Mouse (Mus musculus) heart, postnatal 25 days (tissue): ENCODE measurements around the gene Mettl23. TPM values are rescaled to one million over a fixed set of nuclear protein-coding genes. Genes with fewer than 3 reads are reported as not detected.

Experiments
- DNase-seq: peaks from one replicate; pipeline ENCODE4 v3.0.0; 2022; ENCODE audit warnings: low spot score
- intact Hi-C: fragments of 180-260 bp; cut with DNase I; formaldehyde crosslinking; loops from one replicate; pipeline ENCODE4 v1.15.1; 2025
- total RNA-seq, 2 experiments: library from RNA; stranded (reverse); gene quantifications; 2 replicates each; pipeline ENCODE4 v1.2.3; 2021

The Mettl23 gene
- total RNA-seq = 10 to 100 TPM; 36.6 to 39.4 TPM

DNA sequence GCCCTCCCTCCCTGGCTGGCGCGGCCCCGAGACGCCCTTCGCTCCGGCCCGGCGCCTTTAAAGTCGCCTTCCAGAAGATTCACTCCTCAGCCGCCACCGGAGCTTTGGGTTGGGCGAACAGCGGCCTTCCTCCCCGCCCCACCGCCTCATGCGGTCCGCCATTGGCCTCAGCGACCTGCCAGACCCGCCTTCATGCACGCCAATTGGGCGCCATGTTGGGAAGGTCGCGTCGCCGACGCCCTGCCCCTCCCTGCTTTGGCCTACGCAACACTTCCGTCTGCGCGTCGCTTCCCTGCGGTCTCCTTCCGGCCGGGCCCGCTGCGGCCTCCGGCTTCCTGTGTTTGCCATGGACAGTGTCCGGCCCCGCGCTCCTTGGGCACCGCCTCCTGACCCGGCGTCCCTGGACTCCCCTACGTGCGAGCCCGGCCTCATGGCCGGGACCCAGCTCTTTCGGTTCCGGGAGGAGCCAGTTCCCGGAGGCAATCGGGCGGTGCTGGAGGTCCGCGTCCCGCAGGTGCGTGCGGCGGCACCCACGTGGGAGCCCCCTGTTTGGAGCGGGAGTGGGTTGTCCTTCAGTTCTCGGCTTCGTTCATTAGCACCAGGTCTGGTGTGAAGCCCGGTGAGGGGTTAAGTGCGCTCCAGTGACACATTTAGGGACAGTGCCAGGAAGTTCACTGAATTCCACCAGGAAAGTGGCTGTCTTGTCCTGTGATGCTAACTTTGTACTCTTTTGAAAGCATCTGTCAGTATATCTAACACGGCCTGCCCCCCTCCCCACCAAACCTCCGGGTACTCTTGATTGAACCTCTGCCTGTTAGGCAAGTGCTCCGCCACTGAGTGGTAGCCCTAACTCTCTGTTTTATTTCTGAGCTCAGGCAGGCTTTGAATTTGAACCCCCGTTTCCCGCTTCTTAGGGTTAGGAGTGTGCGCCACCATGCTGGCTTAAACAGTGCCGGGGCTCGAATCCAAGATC, at the start of gene Mettl23, which contains the start of gene Jmjd6:
TSS of gene Mettl23 (plus strand) at position 18 of the 973 bp plus-strand sequence.
TSS of gene Jmjd6 (minus strand) at position 189 of the 973 bp plus-strand sequence.
- intact Hi-C loops = no loop called here
- peak; percentile 98 for DNase-seq

DNA sequence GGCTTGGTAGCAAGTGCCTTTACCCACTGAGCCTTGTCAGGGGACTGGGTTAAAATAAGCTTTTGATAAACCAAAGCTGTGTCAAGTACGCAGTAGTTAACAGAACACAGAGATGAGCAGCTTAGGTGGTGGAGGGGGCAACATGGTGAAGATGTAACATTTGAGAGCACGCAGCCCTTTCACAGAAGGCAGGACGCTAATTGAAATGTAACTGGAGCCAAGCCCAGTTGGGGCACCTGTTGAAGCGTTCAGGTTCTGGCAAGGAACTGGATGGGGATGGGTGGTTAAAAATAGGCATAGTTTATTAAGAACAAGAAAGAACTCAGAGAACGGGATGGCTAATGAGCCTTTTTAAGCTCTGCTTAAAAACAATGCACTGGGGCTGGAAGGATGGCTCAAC, 43.7 kb upstream of the Mettl23 start:
- no peak for DNase-seq
- intact Hi-C loops = loop anchor here (5.0 kb wide), 1 partner anchor 102 kb away; no protein-coding TSS in a partner anchor

DNA sequence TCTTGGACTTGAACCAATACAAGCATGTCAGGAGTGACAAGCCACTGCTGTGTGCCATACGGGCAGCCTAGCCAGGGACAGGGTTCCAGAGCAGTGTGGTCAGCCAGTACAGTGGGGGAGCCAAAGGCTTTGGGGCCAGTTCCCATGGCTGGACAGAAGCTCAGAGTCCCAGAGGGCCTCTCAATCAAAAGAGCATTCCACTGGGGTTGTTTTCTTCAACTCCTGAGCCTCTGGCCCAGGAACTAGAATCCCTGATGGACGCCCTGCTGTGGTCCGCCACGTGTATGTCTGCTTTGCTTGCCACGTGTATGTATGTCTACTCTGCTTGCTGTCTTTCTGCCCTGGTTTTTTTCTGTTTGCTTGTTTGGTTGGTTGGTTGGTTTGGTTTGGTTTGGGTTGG, 42.0 kb upstream of the Mettl23 start:
- intact Hi-C loops = loop anchor here (10.0 kb wide), 1 partner anchor 126 kb away; no protein-coding TSS in a partner anchor
- DNase-seq = no peak

- intact Hi-C loops = loop anchor here (10.0 kb wide), 1 partner anchor 128 kb away; no protein-coding TSS in a partner anchor
- DNase-seq = no peak
Measured at GRCm38 (mm10) chr11:116802709-116803108, 40.4 kb upstream of the Mettl23 start.

DNA sequence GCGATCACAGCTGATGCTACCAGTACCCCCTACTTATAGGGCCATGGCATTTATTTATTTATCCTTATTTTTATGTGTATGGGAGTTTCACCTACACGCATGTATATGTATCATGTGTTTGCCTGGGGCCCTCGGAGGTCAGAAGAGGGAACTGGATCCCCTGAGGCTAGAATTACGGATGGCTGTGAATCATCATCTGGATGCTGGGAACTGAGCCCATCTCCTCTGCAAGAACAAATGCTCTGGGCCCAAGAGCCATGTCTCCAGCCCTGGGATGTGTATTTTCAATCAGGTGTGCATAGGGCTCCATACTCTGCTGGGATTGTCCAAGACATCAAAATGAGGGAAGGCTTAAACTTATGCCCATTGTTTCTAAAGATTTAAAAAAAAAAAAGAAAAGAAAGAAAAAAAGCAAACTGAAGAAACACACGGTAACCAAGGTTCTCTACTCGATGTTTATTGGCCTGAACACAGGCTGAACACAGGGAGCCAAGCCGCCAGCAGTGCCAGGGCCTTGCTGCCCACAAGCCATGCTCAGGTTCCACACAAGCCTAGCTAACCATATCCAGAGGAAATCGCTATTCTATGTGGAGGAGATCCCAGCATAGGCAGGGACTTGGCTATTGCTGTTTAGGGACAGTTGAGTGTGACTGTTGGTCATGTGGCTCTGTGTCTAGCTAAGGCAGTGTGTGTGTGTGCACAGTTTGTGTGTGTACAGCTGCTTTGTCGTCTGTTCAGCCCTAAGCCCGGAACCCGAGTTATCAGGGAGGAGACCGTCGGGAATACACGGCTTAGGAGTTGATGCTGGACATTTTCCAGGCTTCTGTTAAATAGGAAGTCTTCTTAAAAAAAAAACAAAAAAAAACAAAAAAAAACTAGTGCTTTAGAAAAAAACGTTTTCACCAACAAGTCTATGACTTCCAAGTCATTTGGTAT, 36.7 kb upstream of the Mettl23 start:
- intact Hi-C loops = loop anchor here (10.0 kb wide), 1 partner anchor 132 kb away; no protein-coding TSS in a partner anchor
- DNase-seq = no peak

GRCm38 (mm10) chr11:116807116-116807515, 36.0 kb upstream of the Mettl23 start:
- DNase-seq = no peak
- intact Hi-C loops = loop anchor here (10.0 kb wide), 1 partner anchor 132 kb away; no protein-coding TSS in a partner anchor

GRCm38 (mm10) chr11:116807526-116807925, 35.6 kb upstream of the Mettl23 start:
- intact Hi-C loops = loop anchor here (10.0 kb wide), 1 partner anchor 133 kb away; no protein-coding TSS in a partner anchor
- no peak for DNase-seq

- intact Hi-C loops = loop anchor here (1.0 to 10.0 kb wide), 2 partner anchors 133 to 165 kb away; no protein-coding TSS in a partner anchor
- peak; percentile 76 for DNase-seq
Measured at GRCm38 (mm10) chr11:116807938-116808606, 35.0 kb upstream of the Mettl23 start.

DNA sequence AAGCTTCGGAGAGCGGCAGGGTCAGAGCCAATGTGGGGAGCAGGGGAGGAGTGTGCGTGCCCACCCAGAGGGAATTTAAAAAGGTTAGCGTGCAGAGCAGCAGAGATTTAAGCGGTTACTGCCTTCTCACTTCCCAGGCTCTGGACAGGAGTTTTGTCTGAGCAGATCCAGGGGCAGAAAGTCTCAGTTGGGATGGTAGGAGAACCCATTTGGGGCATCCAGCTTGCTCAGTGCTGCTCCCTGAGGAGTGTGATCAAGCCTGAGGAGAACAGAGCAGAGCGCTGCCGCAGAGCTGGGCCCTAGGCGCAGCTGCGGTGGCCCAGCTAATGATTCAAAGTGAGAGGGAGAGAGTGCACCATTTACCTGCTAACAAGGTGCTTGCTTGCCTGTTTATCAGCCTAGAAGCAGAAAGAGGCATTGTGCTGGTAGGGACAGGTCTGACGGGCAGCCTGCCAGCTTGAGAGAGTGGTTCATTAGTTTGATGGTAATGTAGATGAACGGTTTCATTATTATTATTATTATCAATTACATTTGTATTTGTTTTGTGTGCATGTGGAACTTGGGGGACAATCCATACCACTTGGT, 34.2 kb upstream of the Mettl23 start:
- intact Hi-C loops = loop anchor here (1.0 to 10.0 kb wide), 2 partner anchors 134 to 166 kb away; no protein-coding TSS in a partner anchor
- DNase-seq = no peak

DNA sequence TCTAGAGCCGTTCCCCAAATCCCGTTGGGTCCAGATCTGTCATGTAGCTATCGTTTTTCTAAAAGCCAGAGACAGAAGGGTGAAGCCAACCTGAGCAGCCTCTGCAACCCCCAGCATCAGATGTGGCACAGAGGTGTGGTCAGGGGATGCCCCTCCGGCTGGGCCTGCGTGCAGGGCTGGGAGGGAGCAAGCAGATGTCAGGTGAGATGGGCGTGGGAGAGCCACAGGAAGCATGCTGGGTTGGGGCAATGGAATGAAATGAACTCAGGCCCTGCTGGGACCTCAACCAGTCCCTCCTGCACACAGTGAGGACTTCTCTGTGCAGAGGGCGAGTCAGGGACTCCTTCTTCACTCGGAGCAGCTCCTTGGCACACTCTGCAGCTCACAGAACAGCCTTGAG, 33.6 kb upstream of the Mettl23 start:
- no peak for DNase-seq
- intact Hi-C loops = loop anchor here (10.0 kb wide), 1 partner anchor 135 kb away; no protein-coding TSS in a partner anchor

- no peak for DNase-seq
Measured at GRCm38 (mm10) chr11:116810528-116810927, 32.5 kb upstream of the Mettl23 start.

DNA sequence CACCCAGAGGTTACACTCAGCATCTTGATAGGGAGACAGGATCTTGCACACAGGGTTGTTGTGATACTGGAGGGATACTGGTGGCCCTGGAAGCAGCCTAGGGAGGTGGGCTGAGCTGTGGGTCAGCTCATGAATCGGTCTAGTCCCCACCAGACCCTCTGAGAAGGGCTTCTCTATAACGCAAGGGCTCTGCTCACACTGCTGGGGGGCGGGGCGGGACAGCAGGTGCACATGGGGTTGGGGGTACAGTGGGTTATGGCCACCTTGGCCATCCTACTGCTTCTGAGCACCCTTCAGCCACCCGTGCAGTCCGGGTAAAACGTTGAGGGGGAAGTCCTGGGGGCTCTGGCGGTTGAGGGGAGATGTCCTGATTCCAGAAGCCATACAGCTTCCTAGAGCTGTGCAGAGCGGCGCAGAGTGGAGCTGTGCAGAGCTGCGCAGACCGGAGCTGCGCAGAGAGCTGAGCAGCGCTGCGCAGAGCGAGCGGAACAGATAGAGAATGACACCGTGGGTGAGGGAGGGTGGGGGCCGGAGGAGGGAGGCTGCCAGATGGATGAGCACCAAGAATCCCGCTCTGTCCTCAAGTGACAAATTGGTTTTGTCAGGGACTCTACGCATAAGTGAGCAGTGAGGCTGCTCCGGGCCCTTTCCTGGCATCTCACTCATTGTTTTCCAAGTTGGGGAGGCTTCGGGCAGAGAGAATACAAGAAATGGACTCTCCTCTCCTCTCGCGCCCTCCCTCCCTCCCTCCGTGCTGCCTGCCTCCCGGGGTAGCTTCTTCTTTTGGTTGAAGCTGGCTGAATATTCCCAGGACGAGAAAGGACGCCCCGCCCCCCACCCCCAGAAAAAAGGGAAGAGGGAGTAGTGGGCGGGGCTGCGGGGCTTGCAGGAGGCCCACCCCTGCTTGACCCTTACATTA, 31.8 kb upstream of the Mettl23 start:
- no peak for DNase-seq
- intact Hi-C loops = no loop called here

More at GRCm38 (mm10) chr11:116810528-116810927, 32.5 kb upstream of the Mettl23 start:
- intact Hi-C loops = no loop called here

- intact Hi-C loops = no loop called here
- no peak for DNase-seq
Measured at GRCm38 (mm10) chr11:116812793-116813529, 30.1 kb upstream of the Mettl23 start.

- intact Hi-C loops = loop anchor here (2.0 kb wide), 1 partner anchor 25 kb away; no protein-coding TSS in a partner anchor
- no peak for DNase-seq
Measured at GRCm38 (mm10) chr11:116813610-116814009, 29.5 kb upstream of the Mettl23 start.

- peak; percentile 78 for DNase-seq
- intact Hi-C loops = loop anchor here (2.0 kb wide), 1 partner anchor 25 kb away; no protein-coding TSS in a partner anchor
Measured at GRCm38 (mm10) chr11:116814076-116814883, 28.8 kb upstream of the Mettl23 start.

GRCm38 (mm10) chr11:116814884-116815415, 28.1 kb upstream of the Mettl23 start:
- intact Hi-C loops = loop anchor here (2.0 kb wide), 1 partner anchor 24 kb away; no protein-coding TSS in a partner anchor
- DNase-seq = no peak
